Mouse (Mus musculus) bone marrow macrophage, adult 2 months (primary cell): ENCODE data around the gene Angptl8.

Experiments
- CTCF ChIP-seq: IDR thresholded peaks from 2 replicates; pipeline ENCODE4 v1.5.1; 2012; ENCODE audit warnings: low read depth, mild to moderate bottlenecking, low read length, moderate library complexity
- POLR2A ChIP-seq: IDR thresholded peaks from 2 replicates; pipeline ENCODE4 v1.6.1; 2012; ENCODE audit warnings: mild to moderate bottlenecking, low read depth, low read length, borderline replicate concordance

- no peak for TF ChIP-seq CTCF
- no peak for TF ChIP-seq POLR2A
These were observed 36.3 kb upstream of the Angptl8 start for GRCm38 (mm10) chr9:21799010-21799350.
